ENCODE assay signal across 9 mouse cellular contexts in the genomic region with DNA sequence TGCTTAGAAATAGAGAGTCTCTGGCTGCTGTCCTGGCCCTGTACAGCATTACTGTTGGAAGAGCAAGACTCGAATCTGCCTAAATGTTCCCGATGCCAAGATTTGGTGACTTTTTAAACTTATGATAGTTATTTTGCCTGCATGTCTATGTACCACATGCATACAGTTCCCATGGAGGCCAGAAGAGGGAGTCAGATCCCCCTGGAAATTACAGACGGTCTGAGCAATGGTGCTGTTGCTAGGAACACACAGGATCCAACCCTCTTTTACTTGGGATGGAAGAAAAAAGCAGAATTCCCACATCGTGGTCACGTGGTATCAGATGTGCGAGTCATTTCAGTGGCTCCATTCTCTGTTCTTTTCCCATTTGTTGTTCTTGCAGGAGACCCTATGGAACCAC. TPM values are rescaled to one million over a fixed set of nuclear protein-coding genes. Genes with fewer than 3 reads are reported as not detected.
DNase-seq lines count a peak whose midpoint lies in the region; ATAC-seq and TF ChIP-seq lines count a peak whose summit lies in the region.
"Had no signal": no experiment of that assay in that cellular context is flagged by ENCODE, and none has a peak within 500 bp of the region (broad histone marks: within the 10 kb centered on the region; RNA-seq: fewer than 3 reads in every experiment).

No protein-coding gene starts in this region.

- 81% methylated on average over 6 of the region's 6 CpGs for WGBS in hindbrain, embryonic 14.5 days
- WGBS in hindbrain, embryonic 10.5 days = 83% methylated on average over 6 of the region's 6 CpGs
- WGBS in thymus, adult 2 months = 87% methylated on average over 6 of the region's 6 CpGs

- H3K4me2 ChIP-seq in hindbrain, embryonic 14.5 days (replicated peaks) = no peak overlapping the region
- H3K4me2 ChIP-seq: limb, embryonic 12.5 days had no signal

- no peak for TF ChIP-seq POLR2A in cortical plate, adult 2 months (IDR thresholded peaks at IDR 0.05; ENCODE audit: extremely low read depth, insufficient read depth, low read length)
- no peak for TF ChIP-seq POLR2A in thymus, adult 2 months (IDR thresholded peaks at IDR 0.05; ENCODE audit: control insufficient read depth, extremely low read depth, insufficient read depth, low read length, poor library complexity)

- DNase-seq in hindbrain, embryonic 14.5 days (ENCODE audit: low spot score) = peak; percentile 32
- no peak for DNase-seq in hindbrain, embryonic 10.5 days (ENCODE audit: low spot score)
- peak; percentile 53 for DNase-seq in testis, postnatal 10 days (ENCODE audit: low spot score)
- DNase-seq in testis, postnatal 14 days (ENCODE audit: low spot score) = no peak
- peak; percentile 51 for DNase-seq in right cerebral cortex, postnatal 4 days
- DNase-seq in thymus, adult 2 months = no peak
- DNase-seq in urinary bladder, postnatal 25 days (ENCODE audit: low spot score) = no peak

- no peak overlapping the region for H3K27ac ChIP-seq in hindbrain, embryonic 14.5 days
- no peak overlapping the region for H3K27ac ChIP-seq in hindbrain, embryonic 10.5 days
- no peak overlapping the region for H3K27ac ChIP-seq in cortical plate, adult 2 months (ENCODE audit: insufficient read depth, low read length)
- H3K27ac ChIP-seq in thymus, adult 2 months (ENCODE audit: control insufficient read depth, insufficient read depth, low read length) = no peak overlapping the region
- H3K27ac ChIP-seq: limb, embryonic 12.5 days had no signal

- ATAC-seq in hindbrain, embryonic 14.5 days (ENCODE audit: low FRiP score) = no peak

- H3K9ac ChIP-seq in hindbrain, embryonic 14.5 days = no peak overlapping the region
- H3K9ac ChIP-seq: limb, embryonic 12.5 days had no signal

- no peaks in the 10 kb centered on the region for H3K9me3 ChIP-seq in hindbrain, embryonic 14.5 days (ENCODE audit: control insufficient read depth, low read length)
- no peaks in the 10 kb centered on the region for H3K9me3 ChIP-seq in hindbrain, embryonic 10.5 days
- H3K9me3 ChIP-seq: limb, embryonic 12.5 days had no signal

- H3K4me3 ChIP-seq in hindbrain, embryonic 14.5 days (replicated peaks; ENCODE audit: low read length) = no peak overlapping the region
- H3K4me3 ChIP-seq in hindbrain, embryonic 10.5 days = no peak overlapping the region
- no peak overlapping the region for H3K4me3 ChIP-seq in cortical plate, adult 2 months (ENCODE audit: insufficient read depth, low read length)
- no peak overlapping the region for H3K4me3 ChIP-seq in thymus, adult 2 months (ENCODE audit: control insufficient read depth, insufficient read depth, low read length)
- H3K4me3 ChIP-seq: limb, embryonic 12.5 days had no signal

- peaks cover 59% of the 10 kb centered on the region for H3K36me3 ChIP-seq in hindbrain, embryonic 14.5 days (replicated peaks; ENCODE audit: control insufficient read depth, insufficient read depth)
- peaks cover 78% of the 10 kb centered on the region for H3K36me3 ChIP-seq in hindbrain, embryonic 10.5 days
- peaks cover 29% of the 10 kb centered on the region for H3K36me3 ChIP-seq in thymus, adult 2 months (ENCODE audit: control insufficient read depth, insufficient read depth, low read length)

- no peaks in the 10 kb centered on the region for H3K27me3 ChIP-seq in hindbrain, embryonic 14.5 days (ENCODE audit: control insufficient read depth, insufficient read depth, low read length)
- no peaks in the 10 kb centered on the region for H3K27me3 ChIP-seq in hindbrain, embryonic 10.5 days (ENCODE audit: insufficient read depth, poor library complexity, severe bottlenecking)
- H3K27me3 ChIP-seq in thymus, adult 2 months (ENCODE audit: control insufficient read depth, insufficient read depth, low read length) = no peaks in the 10 kb centered on the region
- H3K27me3 ChIP-seq: limb, embryonic 12.5 days had no signal

- H3K4me1 ChIP-seq in hindbrain, embryonic 14.5 days (replicated peaks; ENCODE audit: control insufficient read depth, insufficient read depth, low read length) = no peaks in the 10 kb centered on the region
- H3K4me1 ChIP-seq in hindbrain, embryonic 10.5 days (replicated peaks) = no peaks in the 10 kb centered on the region
- H3K4me1 ChIP-seq in cortical plate, adult 2 months (ENCODE audit: control insufficient read depth, insufficient read depth, low read length) = peaks cover 3% of the 10 kb centered on the region
- no peaks in the 10 kb centered on the region for H3K4me1 ChIP-seq in thymus, adult 2 months (replicated peaks; ENCODE audit: control insufficient read depth, insufficient read depth, low read length)
- H3K4me1 ChIP-seq: limb, embryonic 12.5 days had no signal

- peak; percentile 63 for TF ChIP-seq CTCF in cortical plate, adult 2 months (IDR thresholded peaks at IDR 0.05; ENCODE audit: extremely low read depth, insufficient read depth, low read length)
- TF ChIP-seq CTCF in thymus, adult 2 months (IDR thresholded peaks at IDR 0.05; ENCODE audit: borderline replicate concordance, control insufficient read depth, extremely low read depth, insufficient read depth, low read length, poor library complexity) = no peak

RNA-seq across cellular contexts. Expression of a gene that starts 39.2 kb away (rescaled TPM):
- 1.3 and 1.7 TPM in 2 replicates for polyA plus RNA-seq in hindbrain, embryonic 14.5 days (2014; fragmentation: Nextera tagmentation; extraction: Ambion mirVana)
- polyA plus RNA-seq in hindbrain, embryonic 10.5 days (2016; fragmentation: Nextera tagmentation; extraction: Ambion mirVana) = 0.46 and 2.0 TPM in 2 replicates
- polyA plus RNA-seq in cortical plate, adult 2 months (2012; rRNA removed) = 20.5 and 20.9 TPM in 2 replicates
- polyA plus RNA-seq in thymus, adult 2 months (2012; rRNA removed) = 0.13 and 0.51 TPM in 2 replicates

RNA-seq across cellular contexts. Expression of a gene that starts 39.8 kb away (rescaled TPM):
- 22.2 and 34.7 TPM in 2 replicates for polyA plus RNA-seq in hindbrain, embryonic 14.5 days (2014; fragmentation: Nextera tagmentation; extraction: Ambion mirVana)
- 24.6 and 27.0 TPM in 2 replicates for polyA plus RNA-seq in hindbrain, embryonic 10.5 days (2016; fragmentation: Nextera tagmentation; extraction: Ambion mirVana)
- 21.3 and 32.0 TPM in 2 replicates for polyA plus RNA-seq in cortical plate, adult 2 months (2012; rRNA removed)
- polyA plus RNA-seq in thymus, adult 2 months (2012; rRNA removed) = 45.4 and 53.2 TPM in 2 replicates

Comparison
In these comparisons a context has a peak if more than half of its experiments do, and no peak if none do; other contexts are left out.
1. DNase-seq: peak in hindbrain, embryonic 14.5 days (single experiment), testis, postnatal 10 days (single experiment) and right cerebral cortex, postnatal 4 days (single experiment); none in hindbrain, embryonic 10.5 days (single experiment), testis, postnatal 14 days (single experiment), thymus, adult 2 months (single experiment) and urinary bladder, postnatal 25 days (single experiment).